Mouse (Mus musculus): ENCODE measurements around the gene Gm20905.
"Not testable (repeated sequence)": the region's sequence is repeated elsewhere in the genome, so short reads cannot be mapped to it uniquely, and the experiment has no call there.

Gm20905 gene

DNA sequence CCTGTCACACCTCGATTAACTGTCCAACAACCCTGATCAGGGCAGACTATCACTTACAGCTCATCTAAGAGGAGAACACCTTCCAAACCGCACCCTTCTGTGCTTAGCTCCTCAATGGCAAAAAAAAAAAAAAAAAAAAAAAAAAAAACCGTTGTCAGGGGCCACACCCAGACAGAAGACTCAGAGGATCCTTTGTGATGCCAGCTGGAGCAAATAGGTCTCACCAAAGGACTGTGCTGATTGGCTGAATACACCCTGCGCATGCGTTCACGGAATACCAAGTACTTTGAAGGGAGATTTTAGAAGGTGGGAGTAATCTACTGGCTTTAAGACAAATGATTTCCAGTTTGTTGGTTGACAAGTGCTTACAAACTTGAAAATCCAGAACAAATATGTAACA is at the start of gene Gm20905:
Gm20905 (minus strand) TSS at position 101 of the 400 bp plus-strand sequence.
- DNase-seq, result not testable (repeated sequence)

Measured in retina, postnatal 1 day (tissue).